Mouse (Mus musculus): Measurements from ENCODE around the gene Gm42906. TPM values are rescaled to one million over a fixed set of nuclear protein-coding genes. Genes with fewer than 3 reads are reported as not detected.
A peak's percentile ranks its signal among the peaks of the same experiment; 100 is the strongest.

Gene Gm42906
- polyA plus RNA-seq, 1 experiment from 2014 or later, result not detected

DNA sequence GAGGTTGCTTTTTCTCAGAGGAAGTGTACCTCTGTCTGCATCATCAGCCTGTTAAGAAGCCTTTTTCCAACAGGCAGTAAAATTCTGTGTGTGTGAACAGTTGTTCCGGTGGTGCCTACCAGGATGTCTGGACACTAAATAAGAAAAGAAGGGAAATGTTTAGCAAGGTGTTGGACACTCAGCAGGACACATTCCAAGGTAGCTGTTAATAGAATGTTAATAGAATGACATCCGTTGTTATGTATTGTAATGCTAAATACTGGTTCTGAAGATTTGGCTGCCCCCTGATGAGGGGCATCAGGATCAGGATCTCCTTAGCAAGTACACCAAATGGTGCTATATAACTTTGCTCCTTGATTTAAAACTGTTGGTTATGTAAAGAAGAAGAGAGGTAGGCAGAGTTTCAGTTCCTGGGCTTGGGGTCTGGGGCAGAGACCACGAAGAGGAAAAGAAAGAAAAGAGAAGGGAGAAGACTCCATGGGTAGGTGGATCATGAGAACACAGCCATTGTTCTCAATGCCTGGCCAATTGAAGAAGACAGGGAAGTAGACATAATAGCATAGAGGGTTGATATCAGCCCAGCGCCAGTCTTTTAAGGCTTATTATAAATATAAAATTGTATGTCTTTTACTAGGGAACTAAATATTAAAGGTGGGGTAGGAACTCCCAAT lies 204.1 kb downstream of the Gm42906 start:
- Histone ChIP-seq H3K4me2 (no peak overlapping the region), H3K36me3 (ENCODE audit: control insufficient read depth, insufficient read depth, low read length) (no peaks in the 10 kb centered on the region), H3K9ac (ENCODE audit: low read length) (no peak overlapping the region), H3K27me3 (ENCODE audit: control insufficient read depth, insufficient read depth, low read length) (no peaks in the 10 kb centered on the region), H3K4me3 (ENCODE audit: low read depth, low read length) (no peak overlapping the region), H3K27ac (ENCODE audit: low read depth, low read length) (no peak overlapping the region), H3K9me3 (ENCODE audit: control insufficient read depth, low read length) (no peaks in the 10 kb centered on the region), H3K4me1 (ENCODE audit: control insufficient read depth, insufficient read depth, low read length) (no peaks in the 10 kb centered on the region)
- DNase-seq (ENCODE audit: low spot score, missing footprints) (no peak), ATAC-seq (ENCODE audit: low FRiP score) (no peak)
- WGBS, result 66% methylated on average over 4 of the region's 4 CpGs

- no peaks in the 10 kb centered on the region for H3K9me3 ChIP-seq (ENCODE audit: control insufficient read depth, low read length)
- DNase-seq (ENCODE audit: low spot score, missing footprints) (no peak), ATAC-seq (ENCODE audit: low FRiP score) (no peak)
- H3K4me1 ChIP-seq (ENCODE audit: control insufficient read depth, insufficient read depth, low read length), result no peaks in the 10 kb centered on the region; the same call in 1 of the 2 replicates
- H3K9ac ChIP-seq (ENCODE audit: low read length), result no peak overlapping the region
- H3K27me3 ChIP-seq (ENCODE audit: control insufficient read depth, insufficient read depth, low read length), result no peaks in the 10 kb centered on the region
- no peak overlapping the region for H3K4me3 ChIP-seq (ENCODE audit: low read depth, low read length)
- H3K36me3 ChIP-seq (ENCODE audit: control insufficient read depth, insufficient read depth, low read length), result no peaks in the 10 kb centered on the region
- no peak overlapping the region for H3K27ac ChIP-seq (ENCODE audit: low read depth, low read length)
- 97% methylated on average over 1 of the region's 1 CpGs for whole genome bisulfite sequencing
- no peak overlapping the region for H3K4me2 ChIP-seq
These were observed 205.2 kb downstream of the Gm42906 start for GRCm38 (mm10) chr5:151222791-151223190.

GRCm38 (mm10) chr5:151218689-151219115 lies 209.3 kb downstream of the Gm42906 start:
- Histone ChIP-seq H3K27me3 (ENCODE audit: control insufficient read depth, insufficient read depth, low read length) (no peaks in the 10 kb centered on the region), H3K9me3 (ENCODE audit: control insufficient read depth, low read length) (no peaks in the 10 kb centered on the region), H3K4me1 (ENCODE audit: control insufficient read depth, insufficient read depth, low read length) (no peaks in the 10 kb centered on the region; the same call in 1 of the 2 replicates), H3K9ac (ENCODE audit: low read length) (no peak overlapping the region), H3K4me2 (no peak overlapping the region), H3K4me3 (ENCODE audit: low read depth, low read length) (no peak overlapping the region), H3K27ac (ENCODE audit: low read depth, low read length) (no peak overlapping the region), H3K36me3 (ENCODE audit: control insufficient read depth, insufficient read depth, low read length) (no peaks in the 10 kb centered on the region)
- DNase-seq (ENCODE audit: low spot score, missing footprints) (no peak), ATAC-seq (ENCODE audit: low FRiP score) (peak; percentile 88)
- 16% methylated on average over 6 of the region's 6 CpGs for WGBS

- no peak overlapping the region for H3K9ac ChIP-seq (ENCODE audit: low read length)
- H3K27me3 ChIP-seq (ENCODE audit: control insufficient read depth, insufficient read depth, low read length), result no peaks in the 10 kb centered on the region
- DNase-seq (ENCODE audit: low spot score, missing footprints) (no peak), ATAC-seq (ENCODE audit: low FRiP score) (no peak)
- no peak overlapping the region for H3K4me2 ChIP-seq
- no peaks in the 10 kb centered on the region for H3K36me3 ChIP-seq (ENCODE audit: control insufficient read depth, insufficient read depth, low read length)
- no peak overlapping the region for H3K4me3 ChIP-seq (ENCODE audit: low read depth, low read length)
- H3K4me1 ChIP-seq (ENCODE audit: control insufficient read depth, insufficient read depth, low read length), result no peaks in the 10 kb centered on the region
- no peaks in the 10 kb centered on the region for H3K9me3 ChIP-seq (ENCODE audit: control insufficient read depth, low read length)
- whole genome bisulfite sequencing, result 86% methylated on average over 3 of the region's 3 CpGs
- no peak overlapping the region for H3K27ac ChIP-seq (ENCODE audit: low read depth, low read length)
These were observed 214.9 kb downstream of the Gm42906 start for GRCm38 (mm10) chr5:151213097-151213496.

DNA sequence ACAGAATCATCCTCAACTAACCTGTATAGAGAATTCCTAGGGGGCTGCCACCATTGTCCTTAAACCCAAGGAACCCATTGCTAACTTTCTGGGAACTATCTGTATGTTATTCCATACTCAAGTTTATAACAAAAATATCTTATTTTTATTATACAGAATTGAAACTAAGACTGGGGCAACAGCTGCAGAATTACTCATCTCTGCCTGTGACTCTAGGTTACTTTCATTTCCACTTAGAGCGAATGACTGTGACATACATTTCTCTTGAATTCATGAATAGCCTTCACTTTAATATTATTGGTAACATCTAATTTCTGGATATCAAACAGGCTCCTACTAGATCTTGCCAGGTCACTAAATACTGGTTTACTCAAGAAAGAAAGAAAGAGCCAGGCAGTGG lies 217.1 kb downstream of the Gm42906 start:
- no peaks in the 10 kb centered on the region for H3K27me3 ChIP-seq (ENCODE audit: control insufficient read depth, insufficient read depth, low read length)
- DNase-seq (ENCODE audit: low spot score, missing footprints), result no peak
- H3K36me3 ChIP-seq (ENCODE audit: control insufficient read depth, insufficient read depth, low read length), result no peaks in the 10 kb centered on the region
- H3K9ac ChIP-seq (ENCODE audit: low read length), result no peak overlapping the region
- no peak overlapping the region for H3K4me2 ChIP-seq
- H3K4me1 ChIP-seq (ENCODE audit: control insufficient read depth, insufficient read depth, low read length), result no peaks in the 10 kb centered on the region
- H3K9me3 ChIP-seq (ENCODE audit: control insufficient read depth, low read length), result no peaks in the 10 kb centered on the region
- 93% methylated on average over 1 of the region's 1 CpGs for WGBS
- no peak for ATAC-seq (ENCODE audit: low FRiP score)
- H3K27ac ChIP-seq (ENCODE audit: low read depth, low read length), result no peak overlapping the region
- H3K4me3 ChIP-seq (ENCODE audit: low read depth, low read length), result no peak overlapping the region

- no peak overlapping the region for H3K4me3 ChIP-seq (ENCODE audit: low read depth, low read length)
- no peaks in the 10 kb centered on the region for H3K36me3 ChIP-seq (ENCODE audit: control insufficient read depth, insufficient read depth, low read length)
- no peak overlapping the region for H3K4me2 ChIP-seq
- ATAC-seq (ENCODE audit: low FRiP score) (no peak), DNase-seq (ENCODE audit: low spot score, missing footprints) (no peak)
- no peaks in the 10 kb centered on the region for H3K4me1 ChIP-seq (ENCODE audit: control insufficient read depth, insufficient read depth, low read length)
- H3K9me3 ChIP-seq (ENCODE audit: control insufficient read depth, low read length), result no peaks in the 10 kb centered on the region
- no peak overlapping the region for H3K9ac ChIP-seq (ENCODE audit: low read length)
- H3K27me3 ChIP-seq (ENCODE audit: control insufficient read depth, insufficient read depth, low read length), result no peaks in the 10 kb centered on the region
- no peak overlapping the region for H3K27ac ChIP-seq (ENCODE audit: low read depth, low read length)
- WGBS, result 90% methylated on average over 2 of the region's 2 CpGs
These were observed 217.9 kb downstream of the Gm42906 start for GRCm38 (mm10) chr5:151210060-151210459.

- H3K4me2 ChIP-seq, result no peak overlapping the region
- no peaks in the 10 kb centered on the region for H3K9me3 ChIP-seq (ENCODE audit: control insufficient read depth, low read length)
- WGBS, result 91% methylated on average over 4 of the region's 4 CpGs
- H3K27me3 ChIP-seq (ENCODE audit: control insufficient read depth, insufficient read depth, low read length), result no peaks in the 10 kb centered on the region
- no peak overlapping the region for H3K4me3 ChIP-seq (ENCODE audit: low read depth, low read length)
- ATAC-seq (ENCODE audit: low FRiP score) (no peak), DNase-seq (ENCODE audit: low spot score, missing footprints) (no peak)
- H3K9ac ChIP-seq (ENCODE audit: low read length), result no peak overlapping the region
- H3K4me1 ChIP-seq (ENCODE audit: control insufficient read depth, insufficient read depth, low read length), result no peaks in the 10 kb centered on the region
- H3K36me3 ChIP-seq (ENCODE audit: control insufficient read depth, insufficient read depth, low read length), result no peaks in the 10 kb centered on the region
- no peak overlapping the region for H3K27ac ChIP-seq (ENCODE audit: low read depth, low read length)
These were observed 222.9 kb downstream of the Gm42906 start for GRCm38 (mm10) chr5:151205017-151205416.

DNA sequence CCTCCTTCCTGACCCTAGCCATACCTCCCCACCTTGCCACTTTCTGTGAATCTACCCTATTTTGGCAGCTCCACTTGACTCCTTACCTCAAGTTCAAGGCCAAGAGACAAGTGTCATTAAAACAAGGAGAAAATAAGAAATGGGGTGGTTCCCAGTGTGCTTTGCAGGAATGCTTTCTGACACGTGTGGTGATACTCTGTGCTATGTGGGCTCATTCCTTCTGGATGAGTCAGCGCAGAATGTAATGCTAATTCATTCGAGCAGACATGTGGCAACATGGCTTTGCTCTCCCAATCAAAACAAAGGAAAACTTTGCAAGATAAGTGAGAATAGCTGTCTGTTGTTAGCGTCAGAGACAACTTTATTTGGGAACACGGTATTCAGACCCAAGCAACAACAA lies 225.0 kb downstream of the Gm42906 start:
- ATAC-seq (ENCODE audit: low FRiP score) (no peak), DNase-seq (ENCODE audit: low spot score, missing footprints) (no peak)
- Histone ChIP-seq H3K4me1 (ENCODE audit: control insufficient read depth, insufficient read depth, low read length) (no peaks in the 10 kb centered on the region), H3K4me2 (no peak overlapping the region), H3K36me3 (ENCODE audit: control insufficient read depth, insufficient read depth, low read length) (no peaks in the 10 kb centered on the region), H3K9me3 (ENCODE audit: control insufficient read depth, low read length) (no peaks in the 10 kb centered on the region), H3K9ac (ENCODE audit: low read length) (no peak overlapping the region), H3K27me3 (ENCODE audit: control insufficient read depth, insufficient read depth, low read length) (no peaks in the 10 kb centered on the region), H3K4me3 (ENCODE audit: low read depth, low read length) (no peak overlapping the region), H3K27ac (ENCODE audit: low read depth, low read length) (no peak overlapping the region)
- WGBS, result 76% methylated on average over 5 of the region's 5 CpGs

DNA sequence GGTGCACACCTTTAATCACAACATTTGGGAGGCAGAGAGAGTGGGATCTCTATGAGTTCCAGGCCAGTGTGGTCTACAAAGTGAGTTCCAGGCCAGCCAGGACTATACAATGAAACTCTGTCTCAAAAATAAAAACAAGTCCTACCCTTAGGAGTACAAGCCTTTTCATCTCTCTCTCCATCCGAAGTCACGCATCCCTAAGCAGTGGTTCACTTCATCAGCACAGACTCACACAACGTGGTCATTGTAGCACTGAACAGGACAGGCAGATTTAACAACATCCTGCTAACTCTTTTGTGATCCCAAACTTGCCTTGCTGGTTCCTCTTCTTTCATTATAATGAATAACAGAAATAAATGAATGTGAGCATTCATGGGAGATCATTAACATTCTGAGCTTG lies 226.7 kb downstream of the Gm42906 start:
- H3K4me1 ChIP-seq (ENCODE audit: control insufficient read depth, insufficient read depth, low read length), result no peaks in the 10 kb centered on the region
- no peak overlapping the region for H3K4me3 ChIP-seq (ENCODE audit: low read depth, low read length)
- 72% methylated on average over 3 of the region's 3 CpGs for WGBS
- DNase-seq (ENCODE audit: low spot score, missing footprints) (no peak), ATAC-seq (ENCODE audit: low FRiP score) (no peak)
- H3K4me2 ChIP-seq, result no peak overlapping the region
- H3K27me3 ChIP-seq (ENCODE audit: control insufficient read depth, insufficient read depth, low read length), result no peaks in the 10 kb centered on the region
- H3K27ac ChIP-seq (ENCODE audit: low read depth, low read length), result no peak overlapping the region
- H3K9ac ChIP-seq (ENCODE audit: low read length), result no peak overlapping the region
- H3K36me3 ChIP-seq (ENCODE audit: control insufficient read depth, insufficient read depth, low read length), result no peaks in the 10 kb centered on the region
- H3K9me3 ChIP-seq (ENCODE audit: control insufficient read depth, low read length), result no peaks in the 10 kb centered on the region
